Mouse (Mus musculus) intestine, embryonic 15.5 days (tissue): ENCODE data around the gene C8g. TPM values are rescaled to one million over a fixed set of nuclear protein-coding genes. Genes with fewer than 3 reads are reported as not detected.
A peak's percentile ranks its signal among the peaks of the same experiment; 100 is the strongest.

Experiments used
- ATAC-seq: fragments of 200-750 bp; cut with Nextera tagmentation; 2 replicates; pipeline ENCODE4 v1.8.0; 2017; ENCODE audit warnings: moderate TSS enrichment, moderate library complexity
- H3K27ac ChIP-seq: fragments of 300-500 bp; sonication (generic); 2 replicates; pipeline ENCODE4 v1.5.1; 2015; ENCODE audit warnings: mild to moderate bottlenecking, inconsistent platforms
- H3K27me3 ChIP-seq: fragments of 300-500 bp; sonication (generic); replicated peaks from 2 replicates; pipeline ENCODE4 v1.6.1; 2015; ENCODE audit warnings: inconsistent platforms
- H3K36me3 ChIP-seq: fragments of 300-500 bp; sonication (generic); 2 replicates; pipeline ENCODE4 v1.6.1; 2015; ENCODE audit warnings: inconsistent platforms
- H3K4me1 ChIP-seq: fragments of 300-500 bp; sonication (generic); replicated peaks from 2 replicates; pipeline ENCODE4 v1.6.1; 2015; ENCODE audit warnings: inconsistent platforms
- H3K4me2 ChIP-seq: fragments of 300-500 bp; sonication (generic); replicated peaks from 2 replicates; pipeline ENCODE4 v1.6.1; 2015; ENCODE audit warnings: mild to moderate bottlenecking, inconsistent platforms
- H3K4me3 ChIP-seq: fragments of 300-500 bp; sonication (generic); replicated peaks from 2 replicates; pipeline ENCODE4 v1.5.1; 2015; ENCODE audit warnings: inconsistent platforms
- H3K9ac ChIP-seq: fragments of 300-500 bp; sonication (generic); 2 replicates; pipeline ENCODE4 v1.6.1; 2015; ENCODE audit warnings: inconsistent platforms
- H3K9me3 ChIP-seq: fragments of 300-500 bp; sonication (generic); 2 replicates; pipeline ENCODE4 v1.6.1; 2016; ENCODE audit warnings: inconsistent platforms
- WGBS: fragments of 180-500 bp; shearing (Covaris S2); methylation state at CpG from one replicate; pipeline ENCODE4 v1.1.7; 2015; 5-methylcytosine and 5-hydroxymethylcytosine counted together
- polyA plus RNA-seq: library from polyadenylated mRNA; unstranded; fragments of >200 nt; fragmentation: Nextera tagmentation; extraction: Ambion mirVana; gene quantifications from 2 replicates; pipeline ENCODE4 v1.2.1, GENCODE M21; 2015

C8g gene
- polyA plus RNA-seq, 1 experiment from 2014 or later: 5.4 TPM

DNA sequence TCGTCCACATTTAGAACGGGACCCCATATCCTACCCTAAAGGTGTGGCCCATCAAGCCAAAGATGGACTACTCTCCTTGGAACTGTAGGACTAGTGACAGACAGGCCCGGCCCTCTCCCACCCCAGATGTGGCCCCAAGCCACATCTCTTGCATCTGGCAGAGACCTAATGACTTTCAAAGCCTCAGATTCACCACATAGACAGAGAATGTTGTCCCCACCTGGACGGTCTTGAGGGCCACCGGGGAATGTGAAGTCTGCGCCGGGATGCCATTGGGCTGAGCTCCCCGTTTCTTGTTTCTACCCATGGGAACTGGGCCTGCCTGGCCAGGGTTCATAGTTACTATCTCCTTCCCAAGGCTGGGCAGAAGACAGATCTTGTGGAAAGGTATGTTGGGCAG lies 24.0 kb downstream of the C8g start:
- ATAC-seq: no peak
- WGBS: 83% methylated on average over 8 of the region's 8 CpGs
- Histone ChIP-seq H3K9me3 (no peaks in the 10 kb centered on the region), H3K36me3 (no peaks in the 10 kb centered on the region), H3K9ac (no peak overlapping the region), H3K4me2 (no peak overlapping the region), H3K4me1 (no peaks in the 10 kb centered on the region), H3K27me3 (no peaks in the 10 kb centered on the region), H3K27ac (no peak overlapping the region), H3K4me3 (no peak overlapping the region)

DNA sequence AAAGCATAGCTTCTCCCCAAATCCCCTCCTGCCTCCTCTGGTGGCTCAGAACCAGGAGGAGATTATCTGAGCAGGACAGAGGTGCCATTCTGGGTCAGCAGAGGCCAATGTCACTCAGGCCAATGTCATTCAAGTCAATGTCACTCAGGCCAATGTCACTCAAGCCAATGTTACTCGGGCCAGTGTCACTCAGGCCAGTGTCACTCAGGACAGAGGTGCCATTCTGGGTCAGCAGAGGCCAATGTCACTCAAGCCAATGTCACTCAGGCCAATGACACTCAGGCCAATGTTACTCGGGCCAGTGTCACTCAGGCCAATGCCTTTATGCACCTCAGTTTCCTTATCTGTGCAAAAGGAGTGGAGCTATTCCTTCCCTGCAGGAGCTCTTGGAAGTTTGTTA lies 29.0 kb downstream of the C8g start:
- Histone ChIP-seq H3K27me3 (no peaks in the 10 kb centered on the region), H3K4me1 (peaks cover 11% of the 10 kb centered on the region; the same call in 1 of the 2 replicates), H3K4me3 (no peak overlapping the region), H3K9me3 (no peaks in the 10 kb centered on the region), H3K36me3 (no peaks in the 10 kb centered on the region), H3K27ac (no peak overlapping the region), H3K4me2 (no peak overlapping the region), H3K9ac (no peak overlapping the region)
- no peak for ATAC-seq
- 75% methylated on average over 2 of the region's 2 CpGs for WGBS

DNA sequence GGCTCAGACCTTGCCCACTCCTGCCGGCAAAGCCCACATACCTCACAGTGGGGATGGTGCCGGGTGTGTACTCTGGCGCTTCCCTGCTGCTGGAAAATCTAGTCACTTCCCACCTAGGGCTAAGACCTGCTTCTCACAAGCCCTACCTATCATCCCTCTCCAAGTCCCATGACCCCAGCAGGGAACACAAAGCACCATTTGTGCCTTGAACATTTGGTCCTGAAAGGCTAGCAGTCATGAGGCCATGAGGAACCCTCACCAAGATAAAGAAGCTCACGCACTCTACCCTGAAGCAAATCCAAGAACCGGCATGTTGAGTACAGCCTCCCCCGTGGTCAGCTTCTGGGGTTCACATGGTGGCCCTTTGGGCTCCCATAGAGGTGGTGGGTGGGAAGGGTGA lies 31.6 kb downstream of the C8g start, which contains the start of gene Ptgds:
TSS of gene Ptgds (minus strand) at position 78 of the 400 bp plus-strand sequence.
- H3K4me3 ChIP-seq: no peak within 1 kb of the TSS
- no peak within 1 kb of the TSS for H3K4me2 ChIP-seq
- ATAC-seq: no peak
- whole genome bisulfite sequencing: 52% methylated on average over 6 of the region's 6 CpGs
- H3K9ac ChIP-seq: no peak within 1 kb of the TSS
- H3K27me3 ChIP-seq: no peaks in the 10 kb centered on the region
- H3K9me3 ChIP-seq: no peaks in the 10 kb centered on the region
- no peaks in the 10 kb centered on the region for H3K36me3 ChIP-seq
- H3K4me1 ChIP-seq: peaks cover 16% of the 10 kb centered on the region
- H3K27ac ChIP-seq: no peak within 1 kb of the TSS

DNA sequence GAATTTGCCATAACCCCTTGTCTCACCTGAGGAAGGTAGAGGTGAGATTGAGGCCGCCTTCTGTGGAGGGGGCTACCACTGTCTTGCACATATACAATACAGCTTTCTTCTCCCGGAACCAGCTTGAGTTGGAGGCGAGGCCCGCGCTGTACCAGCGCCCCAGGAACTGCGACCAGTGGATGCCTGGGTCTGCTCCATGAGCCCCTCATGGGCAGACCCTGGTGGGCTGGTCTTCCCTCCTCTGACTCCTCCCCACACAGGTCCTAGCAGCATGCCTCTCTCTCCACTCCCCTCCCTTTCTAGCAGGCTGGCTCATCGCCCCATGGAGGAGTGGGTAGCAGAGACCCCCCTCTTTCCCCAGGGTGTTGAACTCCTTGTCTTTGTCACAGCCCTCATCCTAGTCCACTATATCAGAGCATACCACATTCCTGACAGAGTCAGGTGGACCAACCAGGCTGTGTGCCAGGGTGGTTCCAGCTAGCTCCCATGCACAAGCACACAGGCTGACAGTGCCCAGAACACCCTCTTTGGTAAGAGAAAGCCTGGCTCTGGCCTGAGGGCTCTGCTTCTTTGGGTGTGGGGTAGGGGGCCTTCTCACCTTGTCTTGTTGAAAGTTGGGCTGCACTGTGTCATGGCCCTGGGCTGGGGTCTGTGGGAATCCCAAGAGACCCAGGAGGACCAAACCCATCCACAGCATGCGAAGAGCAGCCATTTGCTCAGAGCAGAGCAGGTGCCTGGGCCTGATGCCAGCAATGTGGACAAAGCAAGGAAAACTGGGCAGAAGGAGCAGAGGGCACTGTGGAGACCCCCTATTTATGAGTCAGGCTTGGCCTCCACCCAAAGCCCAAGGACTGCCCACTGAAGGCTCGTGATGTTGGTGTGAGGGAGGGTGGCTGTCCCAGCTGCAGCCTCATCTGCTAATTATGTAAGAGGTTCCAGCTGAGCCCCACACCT lies 32.3 kb downstream of the C8g start:
- H3K4me1 ChIP-seq: peaks cover 16% of the 10 kb centered on the region
- no peak overlapping the region for H3K9ac ChIP-seq
- H3K9me3 ChIP-seq: no peaks in the 10 kb centered on the region
- H3K4me3 ChIP-seq: no peak overlapping the region
- 0 out of 2 replicates have a peak overlapping the region, but pooled peaks have one; percentile 3 for H3K4me2 ChIP-seq
- H3K27ac ChIP-seq: no peak overlapping the region
- 73% methylated on average over 10 of the region's 10 CpGs for WGBS
- H3K27me3 ChIP-seq: no peaks in the 10 kb centered on the region
- ATAC-seq: peak; percentile 24
- H3K36me3 ChIP-seq: no peaks in the 10 kb centered on the region

DNA sequence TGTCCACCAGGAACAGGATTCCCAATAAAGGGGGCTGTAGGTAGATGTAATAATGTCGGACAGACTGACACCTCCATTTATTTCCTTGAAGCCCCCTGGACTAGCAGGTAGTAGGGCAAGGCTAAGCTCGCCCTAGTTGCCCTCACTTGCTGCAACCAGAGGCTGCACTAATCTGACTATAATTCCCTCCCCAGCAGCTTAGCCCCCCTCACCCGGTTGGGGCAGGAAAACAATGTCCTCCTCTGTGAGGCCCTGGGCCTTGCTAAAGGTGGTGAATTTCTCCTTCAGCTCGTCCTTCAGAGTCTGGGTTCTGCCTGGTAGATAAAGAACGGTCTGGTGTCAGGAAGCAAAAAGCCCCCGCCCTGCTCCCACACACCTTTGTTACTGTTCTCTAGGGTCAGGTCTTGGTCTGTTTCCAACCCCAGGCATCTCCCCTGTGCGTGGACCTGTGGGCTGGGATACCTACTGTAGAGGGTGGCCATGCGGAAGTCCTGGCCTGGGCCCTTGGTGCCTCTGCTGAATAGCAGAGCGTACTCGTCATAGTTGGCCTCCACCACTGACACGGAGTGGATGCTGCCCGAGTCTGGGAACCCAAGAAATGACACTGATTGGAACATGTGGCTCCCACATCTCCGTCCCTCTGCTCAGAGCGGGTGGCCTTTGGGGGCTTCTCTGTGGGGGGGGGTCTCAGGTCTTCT lies 33.8 kb downstream of the C8g start:
- H3K27ac ChIP-seq: no peak overlapping the region
- no peak overlapping the region for H3K4me3 ChIP-seq
- H3K9me3 ChIP-seq: no peaks in the 10 kb centered on the region
- no peaks in the 10 kb centered on the region for H3K36me3 ChIP-seq
- no peak overlapping the region for H3K9ac ChIP-seq
- no peaks in the 10 kb centered on the region for H3K27me3 ChIP-seq
- H3K4me2 ChIP-seq: no peak overlapping the region
- peaks cover 16% of the 10 kb centered on the region for H3K4me1 ChIP-seq
- no peak for ATAC-seq
- 77% methylated on average over 14 of the region's 14 CpGs for WGBS

DNA sequence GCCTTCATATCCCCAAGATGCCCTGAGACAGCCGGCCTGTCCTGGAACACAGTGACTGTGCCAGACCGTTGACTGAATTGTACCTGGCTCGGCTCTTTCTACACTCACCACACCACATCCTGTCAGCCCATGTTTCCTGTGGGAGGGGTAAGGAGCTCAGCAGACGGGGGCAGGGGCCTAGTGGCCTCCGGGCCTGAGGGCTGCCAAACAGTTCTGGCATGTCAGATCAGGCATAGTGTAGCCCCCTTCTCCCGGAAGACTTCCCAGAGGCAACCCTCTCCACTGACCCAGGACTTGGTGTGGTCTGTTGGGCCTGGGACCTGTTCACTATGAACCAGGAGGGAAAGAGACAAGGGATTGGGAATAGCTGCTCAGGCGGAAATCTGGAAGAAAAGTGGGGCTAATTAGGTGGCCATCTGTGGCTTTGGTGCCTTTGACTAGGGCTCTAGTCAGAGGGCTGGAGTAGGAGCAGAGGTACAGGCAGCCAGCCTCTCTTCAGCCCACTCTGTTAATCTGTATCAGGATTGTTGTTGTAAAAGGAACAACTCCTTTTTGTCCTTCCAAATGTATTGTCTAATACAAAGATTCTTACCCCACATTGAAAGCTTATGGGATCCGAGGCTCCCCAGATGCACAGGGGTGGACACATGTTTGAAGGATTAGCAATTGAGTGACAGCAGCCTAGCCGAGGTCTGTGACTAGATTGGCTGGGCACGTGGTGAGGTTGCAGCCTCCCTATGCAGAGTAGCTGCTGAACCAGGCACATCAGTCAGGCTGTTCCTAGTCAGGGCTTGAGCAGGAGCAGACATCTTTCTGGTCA lies 35.5 kb downstream of the C8g start:
- no peaks in the 10 kb centered on the region for H3K27me3 ChIP-seq
- H3K4me2 ChIP-seq: no peak overlapping the region
- no peak for ATAC-seq
- H3K27ac ChIP-seq: no peak overlapping the region
- peaks cover 22% of the 10 kb centered on the region for H3K4me1 ChIP-seq
- H3K36me3 ChIP-seq: no peaks in the 10 kb centered on the region
- no peaks in the 10 kb centered on the region for H3K9me3 ChIP-seq
- no peak overlapping the region for H3K9ac ChIP-seq
- H3K4me3 ChIP-seq: no peak overlapping the region
- 50% methylated on average over 10 of the region's 10 CpGs for WGBS

DNA sequence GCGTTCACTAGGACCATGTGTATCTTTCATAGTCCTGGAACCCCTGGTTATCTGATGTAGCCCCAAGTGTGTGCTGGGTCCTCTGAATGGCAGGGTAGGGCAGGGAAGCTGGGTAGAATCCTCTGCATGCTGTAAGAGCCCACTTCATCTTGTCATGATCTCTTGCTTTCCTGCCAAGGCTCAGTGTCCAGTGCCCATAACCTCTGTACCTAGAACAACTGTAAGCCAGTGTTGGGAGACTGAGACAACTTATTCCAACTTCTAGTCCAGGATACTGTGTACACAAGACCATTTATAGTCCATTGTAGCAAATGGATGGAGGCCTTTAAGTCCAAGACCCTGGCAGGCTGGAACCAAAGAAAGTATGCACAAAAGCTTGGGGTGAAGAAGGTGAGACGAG lies 36.3 kb downstream of the C8g start:
- no peak for ATAC-seq
- Histone ChIP-seq H3K4me2 (no peak overlapping the region), H3K4me3 (no peak overlapping the region), H3K27ac (no peak overlapping the region), H3K36me3 (no peaks in the 10 kb centered on the region), H3K9ac (no peak overlapping the region), H3K9me3 (no peaks in the 10 kb centered on the region), H3K4me1 (peaks cover 23% of the 10 kb centered on the region), H3K27me3 (no peaks in the 10 kb centered on the region)
- 78% methylated on average over 2 of the region's 2 CpGs for WGBS

DNA sequence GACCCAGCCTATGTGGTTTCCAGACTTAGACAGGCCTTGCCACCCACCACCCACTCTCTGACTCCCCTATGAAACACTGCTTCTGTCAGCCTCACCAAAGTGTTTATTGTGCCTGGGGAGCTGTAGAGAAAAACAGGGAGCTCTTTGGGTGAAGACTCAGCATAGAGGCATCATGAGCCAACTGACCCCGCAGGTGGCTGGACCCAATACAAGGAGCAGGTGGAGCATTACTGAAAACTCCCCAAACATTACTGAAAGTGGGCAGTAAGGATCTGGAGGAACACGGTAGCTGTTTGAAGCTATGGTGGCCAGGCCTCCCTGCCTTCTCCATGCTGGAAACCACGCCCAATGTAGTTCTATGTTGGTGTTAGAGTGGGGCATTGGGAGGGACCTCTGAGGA lies 37.9 kb downstream of the C8g start:
- Histone ChIP-seq H3K4me1 (peaks cover 35% of the 10 kb centered on the region), H3K9me3 (no peaks in the 10 kb centered on the region), H3K4me3 (no peak overlapping the region), H3K9ac (no peak overlapping the region), H3K27me3 (no peaks in the 10 kb centered on the region), H3K4me2 (no peak overlapping the region), H3K36me3 (no peaks in the 10 kb centered on the region), H3K27ac (no peak overlapping the region)
- no peak for ATAC-seq
- 91% methylated on average over 3 of the region's 3 CpGs for WGBS

DNA sequence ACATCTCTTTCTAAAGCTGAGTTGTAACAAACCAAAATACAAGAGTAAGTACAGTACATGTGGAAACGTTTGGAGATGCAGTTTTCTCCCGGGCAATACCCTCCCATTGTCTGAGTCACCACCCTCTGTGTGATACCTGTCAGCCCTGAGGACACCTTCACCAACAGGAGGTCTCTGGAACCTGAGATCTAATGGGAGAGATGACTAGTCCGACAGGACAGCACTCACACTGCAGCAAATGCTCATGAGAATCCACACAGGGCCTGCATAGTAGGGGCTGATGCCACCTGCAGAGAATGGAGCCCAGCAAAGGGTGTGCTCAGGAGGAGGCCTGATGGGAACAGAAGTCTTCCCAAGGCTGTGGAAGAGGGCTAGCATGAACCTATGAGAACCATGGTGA lies 40.1 kb downstream of the C8g start:
- Histone ChIP-seq H3K27me3 (no peaks in the 10 kb centered on the region), H3K9ac (no peak overlapping the region), H3K4me2 (peak overlapping the region; percentile 77), H3K4me1 (peaks cover 34% of the 10 kb centered on the region), H3K9me3 (no peaks in the 10 kb centered on the region), H3K27ac (peak overlapping the region; percentile 75), H3K4me3 (peak overlapping the region; percentile 64), H3K36me3 (no peaks in the 10 kb centered on the region)
- ATAC-seq: 0 out of 2 replicates have a peak, but pooled peaks have one; percentile 0
- 25% methylated on average over 3 of the region's 3 CpGs for WGBS

DNA sequence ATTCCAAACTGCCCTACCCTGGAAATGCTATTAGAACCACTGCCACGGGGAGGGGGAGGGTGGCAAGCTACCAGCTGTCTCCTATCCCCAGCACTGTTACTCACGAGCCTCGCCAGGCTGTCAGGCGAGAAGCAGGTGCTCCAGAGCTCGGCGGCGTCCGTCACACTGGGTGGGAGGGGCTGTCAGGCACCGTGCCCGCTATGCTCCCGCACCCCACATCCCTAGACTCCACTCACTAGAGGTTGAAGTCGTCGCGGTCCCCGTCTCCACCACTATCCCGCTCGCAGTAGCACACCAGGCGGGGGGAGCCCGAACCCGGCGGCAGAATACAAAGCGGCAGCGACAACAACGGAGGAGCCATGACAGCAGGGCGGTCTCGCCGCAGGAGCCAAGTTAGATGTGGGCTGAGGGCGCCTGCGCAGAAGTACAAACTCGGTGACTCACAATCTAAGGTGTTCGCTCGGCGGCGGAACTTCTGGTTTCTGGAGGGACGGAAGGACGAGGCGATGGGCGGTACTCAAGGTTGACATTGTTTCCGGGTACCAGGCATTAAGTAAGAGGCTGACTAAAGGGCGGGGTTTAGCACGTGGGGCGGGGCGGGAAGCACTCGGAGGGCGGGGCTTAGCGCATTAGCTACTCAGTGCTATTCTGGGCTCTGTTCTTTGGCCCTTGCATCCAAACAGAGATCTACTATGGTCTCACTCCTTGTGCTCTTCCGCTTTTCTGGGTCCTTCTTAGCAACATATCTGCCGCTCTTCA lies 40.8 kb downstream of the C8g start, which contains the start of gene Paxx:
TSS of gene Paxx (minus strand) at position 544 of the 759 bp plus-strand sequence.
- no peaks in the 10 kb centered on the region for H3K9me3 ChIP-seq
- H3K4me1 ChIP-seq: peaks cover 37% of the 10 kb centered on the region
- peak within 1 kb of the TSS; percentile 83 for H3K27ac ChIP-seq
- H3K27me3 ChIP-seq: no peaks in the 10 kb centered on the region
- peak within 1 kb of the TSS; percentile 77 for H3K4me2 ChIP-seq
- peak; percentile 92 for ATAC-seq
- peak within 1 kb of the TSS; percentile 66 for H3K9ac ChIP-seq
- H3K36me3 ChIP-seq: no peaks in the 10 kb centered on the region
- H3K4me3 ChIP-seq: peak within 1 kb of the TSS; percentile 64
- WGBS: under 1% methylated on average over 48 of the region's 48 CpGs

DNA sequence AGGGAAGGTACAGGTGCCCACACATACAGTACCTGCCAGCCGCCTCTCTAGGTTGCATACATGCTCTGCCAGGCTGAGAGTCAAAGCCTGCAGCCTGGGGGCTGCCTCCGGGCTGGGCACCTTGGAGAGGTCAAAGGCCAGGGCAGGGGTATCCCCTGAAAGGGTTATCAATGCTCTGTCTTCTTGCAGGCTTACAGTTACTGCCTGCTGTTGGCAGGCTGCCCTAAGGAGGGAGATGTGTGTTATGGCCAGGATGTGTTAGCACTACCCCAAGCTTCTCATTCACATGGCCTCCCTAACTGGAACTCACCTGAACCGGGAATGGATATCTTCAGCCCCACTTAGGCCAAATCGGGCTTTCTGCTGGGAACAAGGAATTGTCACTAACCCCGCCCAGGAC lies 41.4 kb downstream of the C8g start:
- peak; percentile 9 for ATAC-seq
- H3K4me3 ChIP-seq: peak overlapping the region; percentile 64
- peak overlapping the region; percentile 77 for H3K4me2 ChIP-seq
- WGBS: 29% methylated on average over 5 of the region's 5 CpGs
- no peaks in the 10 kb centered on the region for H3K36me3 ChIP-seq
- no peaks in the 10 kb centered on the region for H3K27me3 ChIP-seq
- H3K4me1 ChIP-seq: peaks cover 34% of the 10 kb centered on the region
- peak overlapping the region; percentile 66 for H3K9ac ChIP-seq
- H3K9me3 ChIP-seq: no peaks in the 10 kb centered on the region
- peak overlapping the region; percentile 83 for H3K27ac ChIP-seq
